Mouse (Mus musculus): ENCODE measurements at regions not wholly inside any gene's neighbourhood (a gene's known extent, or its start where the extent isn't known, plus 50 kb on each side); places are given as distances from the start of the nearest gene placed in this dataset.
A peak's percentile ranks its signal among the peaks of the same experiment; 100 is the strongest.

DNA sequence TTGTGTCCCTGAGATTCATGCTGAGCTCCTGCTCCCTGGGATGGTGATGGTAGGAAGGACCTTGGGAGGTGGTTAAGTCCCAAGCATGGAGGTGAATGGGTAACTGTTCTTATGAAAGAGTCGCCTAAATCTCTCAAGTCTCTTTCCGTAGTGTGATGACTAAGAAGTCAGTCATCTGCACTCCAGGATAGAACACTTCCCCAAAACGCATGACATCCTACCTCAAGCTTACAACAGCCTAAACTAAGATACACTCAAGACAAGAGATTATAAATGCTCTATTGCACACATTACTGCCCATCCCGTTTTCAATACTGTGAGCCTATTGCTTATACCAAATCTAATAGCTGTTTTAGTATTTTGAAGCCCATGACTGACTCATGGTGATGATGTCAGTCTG is 162.3 kb upstream of the Slc7a11 start:
- Histone ChIP-seq H3K4me3 (ENCODE audit: low read depth, low read length) (no peak overlapping the region), H3K9ac (ENCODE audit: low read length) (no peak overlapping the region), H3K27me3 (replicated peaks; ENCODE audit: control insufficient read depth, insufficient read depth, low read length) (no peaks in the 10 kb centered on the region), H3K27ac (ENCODE audit: low read depth, low read length) (no peak overlapping the region), H3K36me3 (ENCODE audit: control insufficient read depth, insufficient read depth, low read length) (no peaks in the 10 kb centered on the region), H3K4me2 (ENCODE audit: low read length) (no peak overlapping the region), H3K9me3 (replicated peaks; ENCODE audit: control insufficient read depth, low read length) (no peaks in the 10 kb centered on the region), H3K4me1 (ENCODE audit: control insufficient read depth, insufficient read depth, low read length) (no peaks in the 10 kb centered on the region)
- no peak for ATAC-seq
- no peak for DNase-seq (ENCODE audit: low spot score)
- WGBS = 87% methylated on average over 4 of the region's 4 CpGs

DNA sequence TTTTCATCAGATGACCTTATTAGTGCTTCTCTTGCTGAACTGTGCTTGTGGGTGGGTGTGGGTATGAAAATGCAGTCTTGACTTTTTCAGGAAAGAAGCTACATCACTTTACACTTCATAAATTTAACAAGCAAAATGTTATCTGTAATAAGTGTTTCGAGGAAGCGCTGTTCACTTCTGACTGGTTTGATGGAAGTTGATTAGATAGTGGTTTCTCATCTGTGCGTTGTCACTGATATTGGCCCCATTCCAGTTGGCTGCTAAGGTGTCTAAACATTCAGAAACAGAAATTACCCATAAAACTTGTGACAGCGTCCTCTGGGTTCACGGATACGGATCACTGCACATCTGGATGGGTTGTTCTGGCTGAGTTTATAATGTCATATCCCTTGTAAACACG is 159.8 kb upstream of the Slc7a11 start:
- no peak overlapping the region for H3K4me3 ChIP-seq (ENCODE audit: low read depth, low read length)
- H3K27ac ChIP-seq (ENCODE audit: low read depth, low read length) = no peak overlapping the region
- no peaks in the 10 kb centered on the region for H3K36me3 ChIP-seq (ENCODE audit: control insufficient read depth, insufficient read depth, low read length)
- H3K4me2 ChIP-seq (ENCODE audit: low read length) = no peak overlapping the region
- no peak overlapping the region for H3K9ac ChIP-seq (ENCODE audit: low read length)
- H3K4me1 ChIP-seq (ENCODE audit: control insufficient read depth, insufficient read depth, low read length) = no peaks in the 10 kb centered on the region
- H3K9me3 ChIP-seq (replicated peaks; ENCODE audit: control insufficient read depth, low read length) = no peaks in the 10 kb centered on the region
- H3K27me3 ChIP-seq (replicated peaks; ENCODE audit: control insufficient read depth, insufficient read depth, low read length) = no peaks in the 10 kb centered on the region
- ATAC-seq (no peak), DNase-seq (ENCODE audit: low spot score) (no peak)
- 90% methylated on average over 7 of the region's 7 CpGs for WGBS

DNA sequence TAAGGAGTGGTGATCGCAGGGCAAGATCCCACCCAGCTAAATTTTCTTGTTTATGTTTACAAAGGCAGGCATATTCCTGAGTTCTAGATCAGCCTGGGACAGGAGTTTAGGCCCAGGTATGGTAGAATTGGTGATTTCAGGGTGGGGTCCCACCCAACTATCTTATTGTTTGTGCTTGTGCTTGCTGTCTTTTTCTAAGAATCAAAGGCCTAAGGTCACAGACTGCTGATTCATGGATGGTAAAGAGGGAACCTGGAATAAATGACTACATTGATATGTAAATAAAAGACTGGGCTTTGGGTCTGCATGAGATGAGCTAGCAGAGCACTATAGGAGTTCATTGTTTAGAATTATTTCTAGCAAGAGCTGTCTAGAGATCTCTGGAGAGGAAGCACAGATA is 152.3 kb upstream of the Slc7a11 start:
- H3K9me3 ChIP-seq (replicated peaks; ENCODE audit: control insufficient read depth, low read length) = 0 out of 2 replicates have a peak, but pooled peaks cover 3% of the 10 kb centered on the region
- 90% methylated on average over 1 of the region's 1 CpGs for WGBS
- no peak for ATAC-seq
- no peaks in the 10 kb centered on the region for H3K27me3 ChIP-seq (replicated peaks; ENCODE audit: control insufficient read depth, insufficient read depth, low read length)
- no peaks in the 10 kb centered on the region for H3K36me3 ChIP-seq (ENCODE audit: control insufficient read depth, insufficient read depth, low read length)
- no peak overlapping the region for H3K4me3 ChIP-seq (ENCODE audit: low read depth, low read length)
- no peak overlapping the region for H3K27ac ChIP-seq (ENCODE audit: low read depth, low read length)
- H3K4me2 ChIP-seq (ENCODE audit: low read length) = no peak overlapping the region
- no peak for DNase-seq (ENCODE audit: low spot score)
- no peaks in the 10 kb centered on the region for H3K4me1 ChIP-seq (ENCODE audit: control insufficient read depth, insufficient read depth, low read length)
- H3K9ac ChIP-seq (ENCODE audit: low read length) = no peak overlapping the region

DNA sequence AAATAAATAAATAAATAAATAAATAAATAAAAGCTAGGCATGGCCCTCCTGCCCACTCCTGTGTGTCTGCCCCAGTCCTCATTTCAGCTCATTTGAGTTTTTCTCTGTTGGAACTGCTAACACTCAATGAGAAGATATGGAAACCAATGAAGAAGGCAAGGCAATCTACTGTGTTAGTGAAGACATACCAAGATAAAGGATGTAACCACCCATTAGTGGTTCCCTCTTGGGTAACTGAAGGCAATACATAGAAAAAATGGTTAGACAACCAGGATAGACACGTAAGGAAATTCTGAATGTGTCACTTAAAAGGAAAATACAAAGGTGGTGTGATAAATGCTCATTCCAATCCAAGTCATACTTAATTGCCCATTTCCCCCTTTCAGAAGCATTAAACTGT is 140.9 kb upstream of the Slc7a11 start:
- WGBS = 97% methylated on average over 1 of the region's 1 CpGs

DNA sequence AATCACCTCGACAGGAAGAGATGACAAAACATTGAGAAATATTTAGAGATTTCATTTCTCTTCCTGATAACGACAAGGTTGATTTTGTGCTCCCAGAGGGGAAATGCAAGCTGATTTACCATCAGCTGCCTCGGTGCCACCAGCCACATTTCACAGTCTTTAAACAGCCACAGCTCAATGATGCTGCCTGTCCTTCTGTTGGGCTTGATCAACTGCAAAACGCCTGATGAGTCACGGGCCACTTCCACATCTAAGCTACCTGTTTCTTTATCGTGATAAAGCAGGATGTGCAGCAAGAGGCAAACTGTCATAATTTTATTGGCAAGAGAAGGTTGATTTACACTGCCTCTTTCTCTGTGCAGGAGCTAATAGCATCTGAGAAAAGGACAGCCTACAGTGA is 140.1 kb upstream of the Slc7a11 start:
- DNase-seq (ENCODE audit: low spot score) = no peak
- 82% methylated on average over 6 of the region's 6 CpGs for WGBS
- no peaks in the 10 kb centered on the region for H3K27me3 ChIP-seq (replicated peaks; ENCODE audit: control insufficient read depth, insufficient read depth, low read length)
- H3K4me3 ChIP-seq (ENCODE audit: low read depth, low read length) = no peak overlapping the region
- H3K9me3 ChIP-seq (replicated peaks; ENCODE audit: control insufficient read depth, low read length) = no peaks in the 10 kb centered on the region
- H3K27ac ChIP-seq (ENCODE audit: low read depth, low read length) = no peak overlapping the region
- H3K36me3 ChIP-seq (ENCODE audit: control insufficient read depth, insufficient read depth, low read length) = no peaks in the 10 kb centered on the region
- no peaks in the 10 kb centered on the region for H3K4me1 ChIP-seq (ENCODE audit: control insufficient read depth, insufficient read depth, low read length)
- no peak for ATAC-seq
- no peak overlapping the region for H3K4me2 ChIP-seq (ENCODE audit: low read length)
- H3K9ac ChIP-seq (ENCODE audit: low read length) = no peak overlapping the region

More for the DNA sequence above, 140.9 kb upstream of the Slc7a11 start:
- DNase-seq (ENCODE audit: low spot score) (no peak), ATAC-seq (no peak)
- Histone ChIP-seq H3K9ac (ENCODE audit: low read length) (no peak overlapping the region), H3K9me3 (replicated peaks; ENCODE audit: control insufficient read depth, low read length) (no peaks in the 10 kb centered on the region), H3K27ac (ENCODE audit: low read depth, low read length) (no peak overlapping the region), H3K4me3 (ENCODE audit: low read depth, low read length) (no peak overlapping the region), H3K27me3 (replicated peaks; ENCODE audit: control insufficient read depth, insufficient read depth, low read length) (no peaks in the 10 kb centered on the region), H3K4me2 (ENCODE audit: low read length) (no peak overlapping the region), H3K4me1 (ENCODE audit: control insufficient read depth, insufficient read depth, low read length) (no peaks in the 10 kb centered on the region), H3K36me3 (ENCODE audit: control insufficient read depth, insufficient read depth, low read length) (no peaks in the 10 kb centered on the region)

DNA sequence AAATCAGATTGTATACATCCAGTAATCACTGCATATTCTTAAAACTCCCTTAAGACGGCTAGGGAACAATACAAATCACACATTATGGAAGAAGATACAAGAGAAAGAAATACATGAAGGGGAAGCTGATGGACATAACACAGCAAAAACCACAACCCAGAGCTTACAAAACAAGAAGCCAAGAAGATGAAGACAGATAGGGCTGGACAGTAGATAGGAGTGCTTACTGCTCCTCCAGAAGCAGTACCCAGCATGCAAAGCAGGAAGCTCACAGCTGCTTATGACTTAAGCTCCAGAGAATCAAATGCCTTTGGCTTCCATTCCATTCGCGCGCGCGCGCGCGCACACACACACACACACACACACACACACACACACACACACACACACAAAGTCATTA is 131.0 kb upstream of the Slc7a11 start:
- ATAC-seq (no peak), DNase-seq (ENCODE audit: low spot score) (no peak)
- Histone ChIP-seq H3K36me3 (ENCODE audit: control insufficient read depth, insufficient read depth, low read length) (no peaks in the 10 kb centered on the region), H3K4me3 (ENCODE audit: low read depth, low read length) (no peak overlapping the region), H3K9me3 (replicated peaks; ENCODE audit: control insufficient read depth, low read length) (no peaks in the 10 kb centered on the region), H3K27ac (ENCODE audit: low read depth, low read length) (no peak overlapping the region), H3K27me3 (replicated peaks; ENCODE audit: control insufficient read depth, insufficient read depth, low read length) (no peaks in the 10 kb centered on the region), H3K9ac (ENCODE audit: low read length) (no peak overlapping the region), H3K4me1 (ENCODE audit: control insufficient read depth, insufficient read depth, low read length) (no peaks in the 10 kb centered on the region), H3K4me2 (ENCODE audit: low read length) (no peak overlapping the region)
- WGBS = 96% methylated on average over 9 of the region's 9 CpGs

DNA sequence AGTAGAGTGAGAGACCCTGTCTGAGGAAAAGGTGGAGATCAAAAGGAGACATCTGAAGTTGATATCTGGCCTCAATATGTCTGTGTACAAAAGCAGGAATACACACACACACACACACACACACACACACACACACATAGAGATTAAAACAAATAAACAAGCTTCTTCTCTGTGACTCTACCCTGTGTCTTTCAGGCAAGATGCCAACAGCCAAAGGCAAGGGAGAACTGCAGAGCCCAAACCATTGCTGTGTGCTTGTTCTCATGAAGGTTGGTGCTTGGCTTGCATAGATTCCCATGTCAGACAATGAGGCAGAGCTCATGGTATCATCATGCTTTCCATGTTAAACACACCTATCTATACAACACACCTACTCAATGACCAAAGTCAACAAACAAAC is 126.6 kb upstream of the Slc7a11 start:
- no peak for DNase-seq (ENCODE audit: low spot score)
- H3K27ac ChIP-seq (ENCODE audit: low read depth, low read length) = no peak overlapping the region
- no peak overlapping the region for H3K4me2 ChIP-seq (ENCODE audit: low read length)
- no peaks in the 10 kb centered on the region for H3K9me3 ChIP-seq (replicated peaks; ENCODE audit: control insufficient read depth, low read length)
- no peak for ATAC-seq
- H3K4me1 ChIP-seq (ENCODE audit: control insufficient read depth, insufficient read depth, low read length) = no peaks in the 10 kb centered on the region
- no peak overlapping the region for H3K4me3 ChIP-seq (ENCODE audit: low read depth, low read length)
- no peaks in the 10 kb centered on the region for H3K27me3 ChIP-seq (replicated peaks; ENCODE audit: control insufficient read depth, insufficient read depth, low read length)
- H3K36me3 ChIP-seq (ENCODE audit: control insufficient read depth, insufficient read depth, low read length) = no peaks in the 10 kb centered on the region
- no peak overlapping the region for H3K9ac ChIP-seq (ENCODE audit: low read length)

GRCm38 (mm10) chr3:50569565-50569964 is 126.2 kb upstream of the Slc7a11 start:
- no peaks in the 10 kb centered on the region for H3K27me3 ChIP-seq (replicated peaks; ENCODE audit: control insufficient read depth, insufficient read depth, low read length)
- H3K9me3 ChIP-seq (replicated peaks; ENCODE audit: control insufficient read depth, low read length) = no peaks in the 10 kb centered on the region
- no peak overlapping the region for H3K9ac ChIP-seq (ENCODE audit: low read length)
- no peak overlapping the region for H3K4me3 ChIP-seq (ENCODE audit: low read depth, low read length)
- no peak overlapping the region for H3K4me2 ChIP-seq (ENCODE audit: low read length)
- H3K4me1 ChIP-seq (ENCODE audit: control insufficient read depth, insufficient read depth, low read length) = no peaks in the 10 kb centered on the region
- WGBS = 88% methylated on average over 10 of the region's 10 CpGs
- H3K36me3 ChIP-seq (ENCODE audit: control insufficient read depth, insufficient read depth, low read length) = no peaks in the 10 kb centered on the region
- H3K27ac ChIP-seq (ENCODE audit: low read depth, low read length) = no peak overlapping the region
- peak; percentile 35 for DNase-seq (ENCODE audit: low spot score)
- ATAC-seq = no peak

DNA sequence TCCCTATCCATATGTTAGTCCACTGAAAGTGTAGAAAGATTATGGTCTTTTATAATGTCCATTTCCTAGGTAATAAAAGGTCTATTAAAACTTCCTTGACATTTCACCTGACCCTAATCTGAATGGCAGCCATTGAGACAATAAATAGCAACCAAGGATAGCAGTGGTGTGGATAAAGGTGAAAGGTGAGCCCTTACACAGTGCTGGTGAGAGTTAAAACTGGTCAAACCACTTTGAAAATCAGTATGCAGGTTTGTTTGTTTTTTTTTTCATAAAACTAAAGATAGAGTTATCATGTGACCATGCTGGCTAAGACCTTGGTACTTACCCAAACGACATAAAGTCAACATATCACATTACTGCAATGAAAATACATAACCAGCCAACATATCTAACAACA is 110.7 kb upstream of the Slc7a11 start:
- peaks cover 5% of the 10 kb centered on the region; the same call in 1 of the 2 replicates for H3K4me1 ChIP-seq (ENCODE audit: control insufficient read depth, insufficient read depth, low read length)
- no peak overlapping the region for H3K4me2 ChIP-seq (ENCODE audit: low read length)
- WGBS = 60% methylated on average over 1 of the region's 1 CpGs
- no peaks in the 10 kb centered on the region for H3K9me3 ChIP-seq (replicated peaks; ENCODE audit: control insufficient read depth, low read length)
- H3K36me3 ChIP-seq (ENCODE audit: control insufficient read depth, insufficient read depth, low read length) = no peaks in the 10 kb centered on the region
- H3K4me3 ChIP-seq (ENCODE audit: low read depth, low read length) = no peak overlapping the region
- no peaks in the 10 kb centered on the region for H3K27me3 ChIP-seq (replicated peaks; ENCODE audit: control insufficient read depth, insufficient read depth, low read length)
- DNase-seq (ENCODE audit: low spot score) = no peak
- ATAC-seq = no peak
- no peak overlapping the region for H3K9ac ChIP-seq (ENCODE audit: low read length)
- H3K27ac ChIP-seq (ENCODE audit: low read depth, low read length) = no peak overlapping the region

GRCm38 (mm10) chr3:50548568-50548967 is 105.2 kb upstream of the Slc7a11 start:
- WGBS = 91% methylated on average over 4 of the region's 4 CpGs
- Histone ChIP-seq H3K4me2 (ENCODE audit: low read length) (no peak overlapping the region), H3K9ac (ENCODE audit: low read length) (no peak overlapping the region), H3K27ac (ENCODE audit: low read depth, low read length) (no peak overlapping the region), H3K9me3 (replicated peaks; ENCODE audit: control insufficient read depth, low read length) (no peaks in the 10 kb centered on the region), H3K36me3 (ENCODE audit: control insufficient read depth, insufficient read depth, low read length) (no peaks in the 10 kb centered on the region), H3K27me3 (replicated peaks; ENCODE audit: control insufficient read depth, insufficient read depth, low read length) (no peaks in the 10 kb centered on the region), H3K4me1 (ENCODE audit: control insufficient read depth, insufficient read depth, low read length) (peaks cover 5% of the 10 kb centered on the region; the same call in 1 of the 2 replicates), H3K4me3 (ENCODE audit: low read depth, low read length) (no peak overlapping the region)
- ATAC-seq = no peak
- DNase-seq (ENCODE audit: low spot score) = no peak

Measured in forebrain, embryonic 14.5 days (tissue).